Mouse (Mus musculus) neural tube, embryonic 10.5 days (tissue): ENCODE results near the gene Tlcd2.
A peak's percentile ranks its signal among the peaks of the same experiment; 100 is the strongest.
"Not testable (repeated sequence)": the region's sequence is repeated elsewhere in the genome, so short reads cannot be mapped to it uniquely, and the experiment has no call there.

ENCODE experiments used
- DNase-seq: peaks from one replicate; pipeline ENCODE4 v3.0.0-alpha.2; 2017; ENCODE audit warnings: low spot score; ENCODE audit errors: extremely low spot score

The Tlcd2 gene

GRCm38 (mm10) chr11:75449695-75450094 is 11.8 kb upstream of the Tlcd2 start:
- no peak for DNase-seq

GRCm38 (mm10) chr11:75450304-75450908 is 11.1 kb upstream of the Tlcd2 start:
- no peak for DNase-seq

- DNase-seq, result no peak
Measured at GRCm38 (mm10) chr11:75450936-75451335, 10.6 kb upstream of the Tlcd2 start.

GRCm38 (mm10) chr11:75452081-75452480 is 9.4 kb upstream of the Tlcd2 start:
- DNase-seq, result no peak

GRCm38 (mm10) chr11:75452812-75453557 is 8.5 kb upstream of the Tlcd2 start:
- DNase-seq, result no peak

- peak; percentile 90 for DNase-seq
Measured at GRCm38 (mm10) chr11:75453991-75454930, 7.3 kb upstream of the Tlcd2 start, which contains the start of gene Wdr81. Gene Wdr81, minus strand, starts transcription at chr11:75454717.

GRCm38 (mm10) chr11:75455041-75455736 is 6.3 kb upstream of the Tlcd2 start:
- DNase-seq, result no peak

- not testable (repeated sequence) for DNase-seq
Measured at GRCm38 (mm10) chr11:75455971-75456370, 5.5 kb upstream of the Tlcd2 start.

- DNase-seq, result no peak
Measured at GRCm38 (mm10) chr11:75456440-75456871, 5.1 kb upstream of the Tlcd2 start.

GRCm38 (mm10) chr11:75458169-75458568 is 3.3 kb upstream of the Tlcd2 start:
- no peak for DNase-seq

- DNase-seq, result no peak
Measured at GRCm38 (mm10) chr11:75458628-75459041, 2.9 kb upstream of the Tlcd2 start.

- DNase-seq, result no peak
Measured at GRCm38 (mm10) chr11:75459141-75459711, 2.3 kb upstream of the Tlcd2 start.

- DNase-seq, result no peak
Measured at GRCm38 (mm10) chr11:75459751-75460102, 1.8 kb upstream of the Tlcd2 start.

- peak; percentile 87 for DNase-seq
Measured at GRCm38 (mm10) chr11:75460103-75460843, 1.2 kb upstream of the Tlcd2 start.

- no peak for DNase-seq
Measured at GRCm38 (mm10) chr11:75461743-75462252, 283 bp downstream of the Tlcd2 start.

GRCm38 (mm10) chr11:75462253-75462783 is 803 bp downstream of the Tlcd2 start:
- DNase-seq, result peak; percentile 32

GRCm38 (mm10) chr11:75462865-75463336 is 1.4 kb downstream of the Tlcd2 start:
- DNase-seq, result peak; percentile 80

- DNase-seq, result no peak
Measured at GRCm38 (mm10) chr11:75463624-75464023, 2.1 kb downstream of the Tlcd2 start.

GRCm38 (mm10) chr11:75464417-75464816 is 2.9 kb downstream of the Tlcd2 start:
- DNase-seq, result no peak
